Mouse (Mus musculus) CH12.LX (cell line): ENCODE data around the gene Nacc2. TPM values are rescaled to one million over a fixed set of nuclear protein-coding genes. Genes with fewer than 3 reads are reported as not detected.

ENCODE experiments used
- DNase-seq: peaks from one replicate; pipeline ENCODE4 v3.0.0-alpha.2; 2013; ENCODE audit errors: extremely low read depth
- H3K27ac ChIP-seq: 2 replicates; pipeline ENCODE4 v1.5.1; 2012; ENCODE audit warnings: low read depth, mild to moderate bottlenecking, control low read depth, moderate library complexity; ENCODE audit not compliant: insufficient read depth
- H3K27me3 ChIP-seq: replicated peaks from 2 replicates; pipeline ENCODE3; 2012; ENCODE audit warnings: inconsistent platforms
- H3K36me3 ChIP-seq, 2 experiments: replicated peaks in 1 of 2; 2 replicates each; pipeline versions ENCODE3 to v1.6.1; 2012; ENCODE audit warnings: inconsistent platforms in 1 of 2, low read length in 1 of 2, mild to moderate bottlenecking in 1 of 2, mixed read lengths in 1 of 2, moderate library complexity in 1 of 2; ENCODE audit not compliant: control insufficient read depth in 1 of 2, insufficient read depth in 1 of 2
- H3K4me1 ChIP-seq, 2 experiments: 2 replicates each; pipeline ENCODE4 v1.6.1; 2012; ENCODE audit warnings: inconsistent platforms in 1 of 2, moderate library complexity in 1 of 2; ENCODE audit not compliant: insufficient read depth in 2 of 2, control insufficient read depth in 1 of 2
- H3K4me2 ChIP-seq: 2 replicates; pipeline ENCODE4 v1.6.1; 2012; ENCODE audit warnings: low read depth, mild to moderate bottlenecking, control low read depth; ENCODE audit not compliant: poor library complexity, insufficient read depth, severe bottlenecking
- H3K4me3 ChIP-seq, 3 experiments: fragments of 150-350 bp in 1 of 3; sonication (generic) in 1 of 3; replicated peaks in 1 of 3; 2 replicates each; pipeline versions ENCODE3 to v1.5.1; 2011 to 2012; ENCODE audit warnings: low read depth in 2 of 3, low read length in 2 of 3, mild to moderate bottlenecking in 2 of 3, moderate library complexity in 2 of 3, control low read depth in 1 of 3, improper control_type of control experiment in 1 of 3, inconsistent platforms in 1 of 3, mixed read lengths in 1 of 3; ENCODE audit not compliant: poor library complexity in 1 of 3
- H3K79me2 ChIP-seq: replicated peaks from 2 replicates; pipeline ENCODE4 v1.6.1; 2012; ENCODE audit warnings: mild to moderate bottlenecking, moderate library complexity; ENCODE audit not compliant: control insufficient read depth, poor library complexity, insufficient read depth, severe bottlenecking; ENCODE audit errors: extremely low read depth
- H3K9ac ChIP-seq: 2 replicates; pipeline ENCODE4 v1.6.1; 2012; ENCODE audit warnings: low read depth, mild to moderate bottlenecking, control low read depth, moderate library complexity; ENCODE audit not compliant: insufficient read depth
- H3K9me3 ChIP-seq: replicated peaks from 2 replicates; pipeline ENCODE3; 2012; ENCODE audit warnings: low read length, inconsistent platforms, mixed read lengths
- BHLHE40 ChIP-seq: IDR thresholded peaks from 2 replicates; pipeline ENCODE4 v1.6.1; 2011; ENCODE audit warnings: mild to moderate bottlenecking, low read depth, low read length, improper control_type of control experiment
- CHD1 ChIP-seq: IDR thresholded peaks from 2 replicates; pipeline ENCODE4 v1.6.1; 2012; ENCODE audit warnings: low read depth, low read length, improper control_type of control experiment, inconsistent platforms
- CHD2 ChIP-seq: IDR thresholded peaks from 2 replicates; pipeline ENCODE4 v1.6.1; 2011; ENCODE audit warnings: low read length, improper control_type of control experiment
- CTCF ChIP-seq, 2 experiments: IDR thresholded peaks in 1 of 2; conservative IDR thresholded peaks in 1 of 2; 2 replicates each; pipeline ENCODE4 v1.5.1; 2011 to 2012; ENCODE audit warnings: low read depth in 2 of 2, low read length in 2 of 2, improper control_type of control experiment in 1 of 2, inconsistent platforms in 1 of 2, mild to moderate bottlenecking in 1 of 2, moderate library complexity in 1 of 2
- E2F4 ChIP-seq: IDR thresholded peaks from 2 replicates; pipeline ENCODE4 v1.6.1; 2011; ENCODE audit warnings: low read depth, low read length, improper control_type of control experiment; ENCODE audit not compliant: insufficient replicate concordance
- ELF1 ChIP-seq: IDR thresholded peaks from 2 replicates; pipeline ENCODE4 v1.6.1; 2014; ENCODE audit warnings: low read depth, mild to moderate bottlenecking, inconsistent platforms, low read length, improper control_type of control experiment
- EP300 ChIP-seq: IDR thresholded peaks from 2 replicates; pipeline ENCODE4 v1.6.1; 2011; ENCODE audit warnings: low read length, improper control_type of control experiment
- ETS1 ChIP-seq: conservative IDR thresholded peaks from 2 replicates; pipeline ENCODE4 v1.6.1; 2012; ENCODE audit warnings: low read depth, mild to moderate bottlenecking, inconsistent platforms, low read length, improper control_type of control experiment, moderate library complexity
- GABPA ChIP-seq: IDR thresholded peaks from 2 replicates; pipeline ENCODE4 v1.6.1; 2012; ENCODE audit warnings: low read depth, low read length, improper control_type of control experiment, inconsistent platforms; ENCODE audit not compliant: insufficient replicate concordance
- HCFC1 ChIP-seq: IDR thresholded peaks from 2 replicates; pipeline ENCODE4 v1.6.1; 2012; ENCODE audit warnings: low read depth, mild to moderate bottlenecking, inconsistent platforms, low read length, improper control_type of control experiment
- IRF4 ChIP-seq: IDR thresholded peaks from 2 replicates; pipeline ENCODE4 v1.6.1; 2014; ENCODE audit warnings: low read depth, mild to moderate bottlenecking, inconsistent platforms, low read length, improper control_type of control experiment
- JUN ChIP-seq: IDR thresholded peaks from 2 replicates; pipeline ENCODE4 v1.6.1; 2011; ENCODE audit warnings: low read depth, mild to moderate bottlenecking, low read length, improper control_type of control experiment, moderate library complexity; ENCODE audit not compliant: insufficient read depth
- JUND ChIP-seq: conservative IDR thresholded peaks from 2 replicates; pipeline ENCODE4 v1.6.1; 2011; ENCODE audit warnings: low read depth, low read length, improper control_type of control experiment
- KAT2A ChIP-seq: IDR thresholded peaks from 2 replicates; pipeline ENCODE4 v1.6.1; 2012; ENCODE audit warnings: low read length, improper control_type of control experiment, inconsistent platforms; ENCODE audit not compliant: insufficient replicate concordance
- MAFK ChIP-seq: IDR thresholded peaks from 2 replicates; pipeline ENCODE4 v1.6.1; 2011; ENCODE audit warnings: low read length, improper control_type of control experiment; ENCODE audit not compliant: insufficient replicate concordance
- MAX ChIP-seq: IDR thresholded peaks from 2 replicates; pipeline ENCODE4 v1.6.1; 2011; ENCODE audit warnings: low read length, improper control_type of control experiment
- MAZ ChIP-seq: IDR thresholded peaks from 2 replicates; pipeline ENCODE4 v1.6.1; 2012; ENCODE audit warnings: low read depth, mild to moderate bottlenecking, inconsistent platforms, low read length, improper control_type of control experiment, moderate library complexity
- MEF2A ChIP-seq: IDR thresholded peaks from 2 replicates; pipeline ENCODE4 v1.6.1; 2014; ENCODE audit warnings: low read depth, mild to moderate bottlenecking, inconsistent platforms, low read length, improper control_type of control experiment, borderline replicate concordance
- MXI1 ChIP-seq: IDR thresholded peaks from 2 replicates; pipeline ENCODE4 v1.6.1; 2011; ENCODE audit warnings: mild to moderate bottlenecking, low read depth, low read length, improper control_type of control experiment
- MYC ChIP-seq: IDR thresholded peaks from 2 replicates; pipeline ENCODE4 v1.6.1; 2011; ENCODE audit warnings: low read depth, mild to moderate bottlenecking, improper control_type of control experiment, low read length
- NELFE ChIP-seq: IDR thresholded peaks from 2 replicates; pipeline ENCODE4 v1.6.1; 2011; ENCODE audit warnings: low read depth, low read length, improper control_type of control experiment
- NRF1 ChIP-seq: IDR thresholded peaks from 2 replicates; pipeline ENCODE4 v1.6.1; 2014; ENCODE audit warnings: low read depth, mild to moderate bottlenecking, inconsistent platforms, low read length, improper control_type of control experiment, moderate library complexity
- PAX5 ChIP-seq: IDR thresholded peaks from 2 replicates; pipeline ENCODE4 v1.6.1; 2012; ENCODE audit warnings: low read length, inconsistent platforms, mixed read lengths
- POLR2A ChIP-seq: IDR thresholded peaks from 2 replicates; pipeline ENCODE4 v1.6.1; 2011; ENCODE audit warnings: low read depth, mild to moderate bottlenecking, improper control_type of control experiment, low read length
- POLR2AphosphoS2 ChIP-seq: IDR thresholded peaks from 2 replicates; pipeline ENCODE4 v1.6.1; 2011; ENCODE audit warnings: low read depth, low read length, improper control_type of control experiment
- RAD21 ChIP-seq: IDR thresholded peaks from 2 replicates; pipeline ENCODE4 v1.6.1; 2011; ENCODE audit warnings: low read depth, mild to moderate bottlenecking, low read length, improper control_type of control experiment, moderate library complexity
- RCOR1 ChIP-seq: conservative IDR thresholded peaks from 2 replicates; pipeline ENCODE4 v1.6.1; 2012; ENCODE audit warnings: low read depth, mild to moderate bottlenecking, inconsistent platforms, low read length, improper control_type of control experiment
- SIN3A ChIP-seq: IDR thresholded peaks from 2 replicates; pipeline ENCODE4 v1.6.1; 2012; ENCODE audit warnings: low read length, improper control_type of control experiment, inconsistent platforms
- SMC3 ChIP-seq: IDR thresholded peaks from 2 replicates; pipeline ENCODE4 v1.6.1; 2011; ENCODE audit warnings: low read depth, low read length, improper control_type of control experiment
- TBP ChIP-seq: conservative IDR thresholded peaks from 2 replicates; pipeline ENCODE4 v1.6.1; 2011; ENCODE audit warnings: low read depth, low read length, improper control_type of control experiment
- TCF12 ChIP-seq: IDR thresholded peaks from 2 replicates; pipeline ENCODE4 v1.6.1; 2014; ENCODE audit warnings: low read depth, mild to moderate bottlenecking, inconsistent platforms, low read length, improper control_type of control experiment
- UBTF ChIP-seq: IDR thresholded peaks from 2 replicates; pipeline ENCODE4 v1.6.1; 2012; ENCODE audit warnings: low read depth, mild to moderate bottlenecking, inconsistent platforms, low read length, improper control_type of control experiment, moderate library complexity
- USF1 ChIP-seq: IDR thresholded peaks from 2 replicates; pipeline ENCODE4 v1.6.1; 2014; ENCODE audit warnings: low read depth, mild to moderate bottlenecking, inconsistent platforms, low read length, improper control_type of control experiment
- USF2 ChIP-seq: conservative IDR thresholded peaks from 2 replicates; pipeline ENCODE4 v1.6.1; 2011; ENCODE audit warnings: low read depth, low read length, improper control_type of control experiment
- ZC3H11A ChIP-seq: IDR thresholded peaks from 2 replicates; pipeline ENCODE4 v1.6.1; 2012; ENCODE audit warnings: low read depth, mild to moderate bottlenecking, inconsistent platforms, low read length, improper control_type of control experiment
- ZKSCAN1 ChIP-seq: IDR thresholded peaks from 2 replicates; pipeline ENCODE4 v1.6.1; 2012; ENCODE audit warnings: low read depth, inconsistent platforms, low read length, improper control_type of control experiment, borderline replicate concordance
- ZMIZ1 ChIP-seq: IDR thresholded peaks from 2 replicates; pipeline ENCODE4 v1.6.1; 2012; ENCODE audit warnings: low read depth, mild to moderate bottlenecking, inconsistent platforms, low read length, improper control_type of control experiment
- ZNF384 ChIP-seq: IDR thresholded peaks from 2 replicates; pipeline ENCODE4 v1.6.1; 2012; ENCODE audit warnings: low read depth, low read length, improper control_type of control experiment, inconsistent platforms
- dilution Hi-C: fragments of 300-500 bp; cut with MboI; formaldehyde crosslinking; loops from 2 replicates; pipeline ENCODE4 v1.14.3; 2020; ENCODE audit warnings: low sequenced_read_pairs; ENCODE audit not compliant: extremely low pct_unique_long_range_greater_than_20kb, extremely low pct_ligation_motif_present
- in situ Hi-C: fragments of 300-500 bp; cut with MboI; formaldehyde crosslinking; loops from 3 replicates; pipeline ENCODE4 v1.14.3; 2019; ENCODE audit warnings: low sequenced_read_pairs, low pct_ligation_motif_present, low pct_unique_long_range_greater_than_20kb, mixed read lengths
- polyA plus RNA-seq: library from polyadenylated mRNA; unstranded; fragments of >175 nt; gene quantifications from 2 replicates; pipeline ENCODE4 v1.2.1, GENCODE M21; 2012; ENCODE audit warnings: low read depth; ENCODE audit not compliant: insufficient read length
- total RNA-seq, 2 experiments: library from RNA; depleted of rRNA; stranded (reverse); fragments of 300-350 nt in 1 of 2; fragments of >200 nt in 1 of 2; gene quantifications; 2 replicates each; pipeline ENCODE4 v1.2.3; 2012 to 2014

Nacc2 gene
- total and polyA plus RNA-seq, 3 experiments = 0.59 to 2.3 (median 1.1) TPM

GRCm38 (mm10) chr2:26139545-26140206 is 16.7 kb upstream of the Nacc2 start:
- Histone ChIP-seq H3K9me3 (peaks cover 2% of the 10 kb centered on the region), H3K4me1 (peaks cover 13 to 37% of the 10 kb centered on the region in 2 experiments), H3K36me3 (peaks cover 10 to 45% of the 10 kb centered on the region in 2 experiments), H3K4me2 (peak overlapping the region; percentile 70), H3K27ac (peak overlapping the region; percentile 88), H3K27me3 (no peaks in the 10 kb centered on the region), H3K9ac (peak overlapping the region; percentile 76), H3K79me2 (no peaks in the 10 kb centered on the region), H3K4me3 (peak overlapping the region; percentile 86 to 95 (median 88))
- dilution Hi-C loops (no loop called here), in situ Hi-C loops (loop anchor here (10.0 kb wide), 2 partner anchors 85 to 115 kb away; partner anchors contain the start of gene Ubac1)
- peak; percentile 56 for DNase-seq
- no peak for TF ChIP-seq E2F4
- TF ChIP-seq ETS1 = no peak
- no peak for TF ChIP-seq MAFK
- TF ChIP-seq NRF1 = peak; percentile 42; the same call in 1 of the 2 replicates
- TF ChIP-seq RCOR1 = no peak
- no peak for TF ChIP-seq KAT2A
- TF ChIP-seq RAD21 = no peak
- no peak for TF ChIP-seq TBP
- no peak for TF ChIP-seq NELFE
- TF ChIP-seq USF2 = no peak
- TF ChIP-seq JUND = no peak
- TF ChIP-seq JUN = no peak
- TF ChIP-seq SIN3A = peak; percentile 78
- no peak for TF ChIP-seq CHD2
- no peak for TF ChIP-seq SMC3
- TF ChIP-seq PAX5 = no peak
- TF ChIP-seq ZC3H11A = no peak
- no peak for TF ChIP-seq ZMIZ1
- TF ChIP-seq CTCF (conservative IDR thresholded peaks at IDR 0.05 in 1 of 2, IDR thresholded peaks at IDR 0.05 in 1 of 2; ENCODE audit: low read depth in 2 of 2, low read length in 2 of 2) = no peak
- TF ChIP-seq HCFC1 = no peak
- TF ChIP-seq EP300 = no peak
- TF ChIP-seq TCF12 = 0 out of 2 replicates have a peak, but pooled peaks have one; percentile 31
- TF ChIP-seq USF1 = no peak
- no peak for TF ChIP-seq MAX
- no peak; the same call in 1 of the 2 replicates for TF ChIP-seq MAZ
- peak; percentile 77 for TF ChIP-seq ELF1
- no peak for TF ChIP-seq MEF2A
- TF ChIP-seq MYC = peak; percentile 61; the same call in 1 of the 2 replicates
- peak; percentile 45 for TF ChIP-seq MXI1
- no peak for TF ChIP-seq IRF4
- no peak for TF ChIP-seq ZKSCAN1
- no peak for TF ChIP-seq GABPA
- peak; percentile 43; the same call in 1 of the 2 replicates for TF ChIP-seq POLR2A
- TF ChIP-seq ZNF384 = 0 out of 2 replicates have a peak, but pooled peaks have one; percentile 25
- no peak for TF ChIP-seq CHD1
- TF ChIP-seq POLR2AphosphoS2 = no peak
- TF ChIP-seq BHLHE40 = peak; percentile 67
- TF ChIP-seq UBTF = peak; percentile 19; the same call in 1 of the 2 replicates
